Mouse (Mus musculus) MEL (cell line): ENCODE results near the gene Pdcd10. TPM values are rescaled to one million over a fixed set of nuclear protein-coding genes. Genes with fewer than 3 reads are reported as not detected.

Experiments
- DNase-seq: peaks from one replicate; pipeline ENCODE4 v3.0.0; 2011; ENCODE audit warnings: low read depth, low spot score
- H3K27ac ChIP-seq: 2 replicates; pipeline ENCODE4 v1.5.1; 2012; ENCODE audit warnings: low read depth, mild to moderate bottlenecking, control low read depth, low read length, moderate library complexity; ENCODE audit not compliant: control insufficient read depth
- H3K27me3 ChIP-seq, 2 experiments: fragments of 150-350 bp in 1 of 2; sonication (generic) in 1 of 2; 2 replicates each; pipeline ENCODE4 v1.6.1; 2012; ENCODE audit warnings: low read length in 2 of 2, mild to moderate bottlenecking in 2 of 2, improper control_type of control experiment in 1 of 2, moderate library complexity in 1 of 2; ENCODE audit not compliant: insufficient read depth in 2 of 2, control insufficient read depth in 1 of 2
- H3K36me3 ChIP-seq, 2 experiments: 2 replicates each; pipeline ENCODE4 v1.6.1; 2012 to 2014; ENCODE audit warnings: low read length in 2 of 2, improper control_type of control experiment in 1 of 2, inconsistent platforms in 1 of 2, mild to moderate bottlenecking in 1 of 2; ENCODE audit not compliant: insufficient read depth in 2 of 2, control insufficient read depth in 1 of 2
- H3K4me1 ChIP-seq, 2 experiments: fragments of 150-350 bp in 1 of 2; sonication (generic) in 1 of 2; 2 replicates each; pipeline ENCODE4 v1.6.1; 2012; ENCODE audit warnings: low read length in 2 of 2, improper control_type of control experiment in 1 of 2, mild to moderate bottlenecking in 1 of 2; ENCODE audit not compliant: insufficient read depth in 2 of 2, control insufficient read depth in 1 of 2
- H3K4me3 ChIP-seq, 2 experiments: fragments of 150-350 bp in 1 of 2; sonication (generic) in 1 of 2; 2 replicates each; pipeline ENCODE4 v1.5.1; 2012; ENCODE audit warnings: low read depth in 2 of 2, low read length in 2 of 2, mild to moderate bottlenecking in 2 of 2, moderate library complexity in 2 of 2, control low read depth in 1 of 2, improper control_type of control experiment in 1 of 2; ENCODE audit not compliant: control insufficient read depth in 1 of 2, insufficient read depth in 1 of 2
- H3K79me2 ChIP-seq: 2 replicates; pipeline ENCODE4 v1.6.1; 2012; ENCODE audit warnings: mild to moderate bottlenecking, low read length, moderate library complexity; ENCODE audit not compliant: control insufficient read depth, poor library complexity, insufficient read depth
- H3K9ac ChIP-seq: 2 replicates; pipeline ENCODE4 v1.6.1; 2012; ENCODE audit warnings: low read depth, mild to moderate bottlenecking, control low read depth, low read length, moderate library complexity; ENCODE audit not compliant: control insufficient read depth, poor library complexity, severe bottlenecking
- H3K9me3 ChIP-seq: fragments of 150-350 bp; sonication (generic); replicated peaks from 2 replicates; pipeline ENCODE4 v1.6.1; 2012; ENCODE audit warnings: mild to moderate bottlenecking, low read length, improper control_type of control experiment, moderate library complexity; ENCODE audit not compliant: insufficient read depth
- BHLHE40 ChIP-seq: IDR thresholded peaks from 2 replicates; pipeline ENCODE4 v1.6.1; 2012; ENCODE audit warnings: low read depth, mild to moderate bottlenecking, inconsistent platforms, low read length, improper control_type of control experiment, borderline replicate concordance
- CHD2 ChIP-seq: IDR thresholded peaks from 2 replicates; pipeline ENCODE4 v1.6.1; 2011; ENCODE audit warnings: low read length, improper control_type of control experiment
- CTCF ChIP-seq, 3 experiments: IDR thresholded peaks in 2 of 3; conservative IDR thresholded peaks in 1 of 3; 2 replicates each; pipeline ENCODE4 v1.5.1; 2011 to 2012; ENCODE audit warnings: low read length in 3 of 3, low read depth in 2 of 3, mild to moderate bottlenecking in 2 of 3, improper control_type of control experiment in 1 of 3, inconsistent platforms in 1 of 3, mixed read lengths in 1 of 3, moderate library complexity in 1 of 3; ENCODE audit not compliant: control insufficient read depth in 1 of 3, insufficient read depth in 1 of 3, poor library complexity in 1 of 3, severe bottlenecking in 1 of 3
- E2F4 ChIP-seq: IDR thresholded peaks from 2 replicates; pipeline ENCODE4 v1.6.1; 2011; ENCODE audit warnings: low read depth, low read length, improper control_type of control experiment, borderline replicate concordance
- ELF1 ChIP-seq: IDR thresholded peaks from 2 replicates; pipeline ENCODE4 v1.6.1; 2014; ENCODE audit warnings: low read depth, mild to moderate bottlenecking, inconsistent platforms, low read length, improper control_type of control experiment, moderate library complexity
- EP300 ChIP-seq, 2 experiments: IDR thresholded peaks; 2 replicates each; pipeline ENCODE4 v1.6.1; 2011; ENCODE audit warnings: improper control_type of control experiment in 2 of 2, low read length in 2 of 2, low read depth in 1 of 2, mild to moderate bottlenecking in 1 of 2
- ETS1 ChIP-seq: IDR thresholded peaks from 2 replicates; pipeline ENCODE4 v1.6.1; 2012; ENCODE audit warnings: low read depth, mild to moderate bottlenecking, inconsistent platforms, low read length, improper control_type of control experiment, moderate library complexity
- GABPA ChIP-seq: IDR thresholded peaks from 2 replicates; pipeline ENCODE4 v1.6.1; 2012; ENCODE audit warnings: low read depth, mild to moderate bottlenecking, inconsistent platforms, low read length, improper control_type of control experiment, moderate library complexity
- GATA1 ChIP-seq: IDR thresholded peaks from 2 replicates; pipeline ENCODE4 v1.6.1; 2011; ENCODE audit warnings: low read depth, low read length, improper control_type of control experiment
- HCFC1 ChIP-seq: IDR thresholded peaks from 2 replicates; pipeline ENCODE4 v1.6.1; 2012; ENCODE audit warnings: low read depth, mild to moderate bottlenecking, inconsistent platforms, low read length, improper control_type of control experiment, moderate library complexity
- KAT2A ChIP-seq: conservative IDR thresholded peaks from 2 replicates; pipeline ENCODE4 v1.6.1; 2012; ENCODE audit warnings: low read depth, low read length, improper control_type of control experiment, inconsistent platforms
- MAFK ChIP-seq: IDR thresholded peaks from 2 replicates; pipeline ENCODE4 v1.6.1; 2011; ENCODE audit warnings: low read depth, mild to moderate bottlenecking, low read length, improper control_type of control experiment, borderline replicate concordance
- MAZ ChIP-seq: IDR thresholded peaks from 2 replicates; pipeline ENCODE4 v1.6.1; 2012; ENCODE audit warnings: low read depth, mild to moderate bottlenecking, inconsistent platforms, low read length, improper control_type of control experiment
- MEF2A ChIP-seq: IDR thresholded peaks from 2 replicates; pipeline ENCODE4 v1.6.1; 2014; ENCODE audit warnings: low read depth, mild to moderate bottlenecking, inconsistent platforms, low read length, improper control_type of control experiment; ENCODE audit not compliant: poor library complexity, insufficient replicate concordance, severe bottlenecking; ENCODE audit errors: extremely low read depth
- MXI1 ChIP-seq: IDR thresholded peaks from 2 replicates; pipeline ENCODE4 v1.6.1; 2011; ENCODE audit warnings: mild to moderate bottlenecking, low read depth, low read length, improper control_type of control experiment
- NELFE ChIP-seq: IDR thresholded peaks from 2 replicates; pipeline ENCODE4 v1.6.1; 2011; ENCODE audit warnings: low read depth, low read length, improper control_type of control experiment
- POLR2AphosphoS5 ChIP-seq: IDR thresholded peaks from 2 replicates; pipeline ENCODE4 v1.6.1; 2012; ENCODE audit warnings: low read depth, borderline replicate concordance, mild to moderate bottlenecking, inconsistent platforms, low read length, moderate library complexity, mixed read lengths
- SIN3A ChIP-seq: IDR thresholded peaks from 2 replicates; pipeline ENCODE4 v1.6.1; 2012; ENCODE audit warnings: low read length, improper control_type of control experiment, inconsistent platforms
- TAL1 ChIP-seq: IDR thresholded peaks from 2 replicates; pipeline ENCODE4 v1.6.1; 2012; ENCODE audit warnings: mild to moderate bottlenecking, inconsistent platforms, low read length, moderate library complexity, mixed read lengths
- TBP ChIP-seq: IDR thresholded peaks from 2 replicates; pipeline ENCODE4 v1.8.0; 2011; ENCODE audit warnings: low read depth, low read length, improper control_type of control experiment
- TCF12 ChIP-seq: IDR thresholded peaks from 2 replicates; pipeline ENCODE4 v1.6.1; 2014; ENCODE audit warnings: low read depth, mild to moderate bottlenecking, inconsistent platforms, low read length, improper control_type of control experiment, moderate library complexity
- USF1 ChIP-seq: IDR thresholded peaks from 2 replicates; pipeline ENCODE4 v1.6.1; 2014; ENCODE audit warnings: low read depth, mild to moderate bottlenecking, inconsistent platforms, low read length, improper control_type of control experiment, moderate library complexity
- ZC3H11A ChIP-seq: IDR thresholded peaks from 2 replicates; pipeline ENCODE4 v1.6.1; 2012; ENCODE audit warnings: low read depth, mild to moderate bottlenecking, inconsistent platforms, low read length, improper control_type of control experiment
- ZKSCAN1 ChIP-seq: IDR thresholded peaks from 2 replicates; pipeline ENCODE4 v1.6.1; 2012; ENCODE audit warnings: low read depth, mild to moderate bottlenecking, inconsistent platforms, low read length, improper control_type of control experiment, moderate library complexity
- ZNF384 ChIP-seq: IDR thresholded peaks from 2 replicates; pipeline ENCODE4 v1.6.1; 2012; ENCODE audit warnings: low read depth, mild to moderate bottlenecking, inconsistent platforms, low read length, improper control_type of control experiment
- polyA plus RNA-seq, 2 experiments: library from polyadenylated mRNA; stranded (reverse) in 1 of 2; unstranded in 1 of 2; fragments of >175 nt in 1 of 2; fragments of >200 nt in 1 of 2; gene quantifications; 2 replicates each; pipeline versions ENCODE4 v1.2.1 to v1.2.4; 2012; ENCODE audit warnings: low replicate concordance in 2 of 2, low read depth in 1 of 2; ENCODE audit not compliant: insufficient read length in 2 of 2, insufficient read depth in 1 of 2, missing spikeins in 1 of 2
- total RNA-seq: library from RNA; depleted of rRNA; stranded (reverse); fragments of 300-350 nt; gene quantifications from 2 replicates; pipeline ENCODE4 v1.2.3, GENCODE M21; 2012

Gene Pdcd10
- total and polyA plus RNA-seq, 3 experiments, result 41.4 to 110 (median 42.8) TPM

- Histone ChIP-seq H3K36me3 (peaks cover 0 to 18% of the 10 kb centered on the region in 2 experiments; a peak in 3 of 4 replicates), H3K27me3 (no peaks in the 10 kb centered on the region), H3K9ac (no peak overlapping the region), H3K27ac (no peak overlapping the region), H3K79me2 (peaks cover 33% of the 10 kb centered on the region), H3K9me3 (no peaks in the 10 kb centered on the region), H3K4me3 (no peak overlapping the region), H3K4me1 (peaks cover 0 to 3% of the 10 kb centered on the region in 2 experiments; a peak in 3 of 4 replicates)
- TF ChIP-seq MXI1 (no peak), MEF2A (no peak), SIN3A (no peak), ELF1 (no peak), TBP (no peak), NELFE (no peak), USF1 (no peak), E2F4 (no peak), POLR2AphosphoS5 (no peak), GABPA (no peak), BHLHE40 (no peak)
- DNase-seq, result no peak
These were observed 5.4 kb downstream of the Pdcd10 start for GRCm38 (mm10) chr3:75551248-75551647.

GRCm38 (mm10) chr3:75544287-75544686, 12.4 kb downstream of the Pdcd10 start:
- no peak overlapping the region for H3K9ac ChIP-seq
- TF ChIP-seq EP300 (IDR thresholded peaks at IDR 0.05; ENCODE audit: low read depth in 1 of 2, low read length in 2 of 2), result peak in 1 of 2 experiments; percentile 43; a peak in 3 of 4 replicates
- TF ChIP-seq ETS1, result no peak
- TF ChIP-seq TAL1, result peak; percentile 81
- no peak for TF ChIP-seq CHD2
- H3K4me3 ChIP-seq, result no peak overlapping the region
- H3K79me2 ChIP-seq, result peaks cover 12% of the 10 kb centered on the region
- H3K9me3 ChIP-seq, result no peaks in the 10 kb centered on the region
- peak; percentile 50 for DNase-seq
- no peak overlapping the region for H3K27ac ChIP-seq
- H3K27me3 ChIP-seq, result no peaks in the 10 kb centered on the region
- peaks cover 8 to 14% of the 10 kb centered on the region in 2 experiments; a peak in 3 of 4 replicates for H3K4me1 ChIP-seq
- H3K36me3 ChIP-seq, result peaks cover 5 to 39% of the 10 kb centered on the region in 2 experiments

GRCm38 (mm10) chr3:75542852-75543251, 13.8 kb downstream of the Pdcd10 start:
- Histone ChIP-seq H3K36me3 (peaks cover 5 to 42% of the 10 kb centered on the region in 2 experiments), H3K9me3 (no peaks in the 10 kb centered on the region), H3K4me1 (peaks cover 8 to 14% of the 10 kb centered on the region in 2 experiments; a peak in 3 of 4 replicates), H3K27ac (no peak overlapping the region; the same call in 1 of the 2 replicates), H3K4me3 (no peak overlapping the region), H3K79me2 (peaks cover 8% of the 10 kb centered on the region), H3K27me3 (no peaks in the 10 kb centered on the region), H3K9ac (no peak overlapping the region)
- peak; percentile 80 for DNase-seq
- TF ChIP-seq CTCF (IDR thresholded peaks at IDR 0.05 in 2 of 3, conservative IDR thresholded peaks at IDR 0.05 in 1 of 3; ENCODE audit: control insufficient read depth in 1 of 3, insufficient read depth in 1 of 3, low read depth in 2 of 3, low read length in 3 of 3, poor library complexity in 1 of 3, severe bottlenecking in 1 of 3) (no peak), MAFK (no peak), BHLHE40 (no peak), ZKSCAN1 (no peak), ETS1 (peak; percentile 83), POLR2AphosphoS5 (no peak), TCF12 (no peak), ZC3H11A (no peak), SIN3A (peak; percentile 86), TBP (no peak), CHD2 (no peak), MXI1 (0 out of 2 replicates have a peak, but pooled peaks have one; percentile 36), MAZ (no peak), GATA1 (0 out of 2 replicates have a peak, but pooled peaks have one; percentile 11), USF1 (no peak), EP300 (IDR thresholded peaks at IDR 0.05; ENCODE audit: low read depth in 1 of 2, low read length in 2 of 2) (no peak), E2F4 (no peak), KAT2A (no peak), ZNF384 (no peak), HCFC1 (no peak)
